Mouse (Mus musculus): Measurements from ENCODE around the gene Clcn2. TPM values are rescaled to one million over a fixed set of nuclear protein-coding genes. Genes with fewer than 3 reads are reported as not detected.
"Not testable (repeated sequence)": the region's sequence is repeated elsewhere in the genome, so short reads cannot be mapped to it uniquely, and the experiment has no call there.

The Clcn2 gene
- total RNA-seq, 4 experiments from 2014 or later, result 83.1 to 103 (median 87.5) TPM

- peak in 1 of 2 experiments; percentile 28 for DNase-seq (ENCODE audit: low spot score in 2 of 2)
Observed at GRCm38 (mm10) chr16:20701729-20702521, 15.6 kb downstream of the Clcn2 start.

GRCm38 (mm10) chr16:20701316-20701715, 16.2 kb downstream of the Clcn2 start:
- DNase-seq (ENCODE audit: low spot score in 2 of 2), result no peak

GRCm38 (mm10) chr16:20700036-20700435, 17.5 kb downstream of the Clcn2 start:
- DNase-seq (ENCODE audit: low spot score in 2 of 2), result peak in 1 of 2 experiments; percentile 28

- no peak for DNase-seq (ENCODE audit: low spot score in 2 of 2)
Observed at GRCm38 (mm10) chr16:20699266-20699665, 18.3 kb downstream of the Clcn2 start.

- peak; percentile 97 to 99 for DNase-seq (ENCODE audit: low spot score in 2 of 2)
Observed at GRCm38 (mm10) chr16:20695622-20696323, 21.8 kb downstream of the Clcn2 start.

- peak; percentile 80 to 85 for DNase-seq (ENCODE audit: low spot score in 2 of 2)
Observed at GRCm38 (mm10) chr16:20694781-20695180, 22.8 kb downstream of the Clcn2 start.

- DNase-seq (ENCODE audit: low spot score in 2 of 2), result peak; percentile 92 to 95
Observed at GRCm38 (mm10) chr16:20693111-20693701, 24.3 kb downstream of the Clcn2 start, which contains the start of gene Fam131a. Gene Fam131a (plus strand): TSS chr16:20693241.

- DNase-seq (ENCODE audit: low spot score in 2 of 2), result peak in 1 of 2 experiments; percentile 15
Observed at GRCm38 (mm10) chr16:20692241-20692965, 25.1 kb downstream of the Clcn2 start.

GRCm38 (mm10) chr16:20691617-20692016, 25.9 kb downstream of the Clcn2 start:
- DNase-seq (ENCODE audit: low spot score in 2 of 2), result no peak

GRCm38 (mm10) chr16:20690774-20691173, 26.8 kb downstream of the Clcn2 start:
- no peak for DNase-seq (ENCODE audit: low spot score in 2 of 2)

GRCm38 (mm10) chr16:20677974-20678675, 39.4 kb downstream of the Clcn2 start:
- peak; percentile 75 to 77 for DNase-seq (ENCODE audit: low spot score in 2 of 2)

GRCm38 (mm10) chr16:20677380-20677779, 40.2 kb downstream of the Clcn2 start:
- DNase-seq (ENCODE audit: low spot score in 2 of 2), result no peak

- no peak for DNase-seq (ENCODE audit: low spot score in 2 of 2)
Observed at GRCm38 (mm10) chr16:20676702-20677101, 40.8 kb downstream of the Clcn2 start.

- no peak for DNase-seq (ENCODE audit: low spot score in 2 of 2)
Observed at GRCm38 (mm10) chr16:20675213-20675612, 42.3 kb downstream of the Clcn2 start.

GRCm38 (mm10) chr16:20673706-20674303, 43.7 kb downstream of the Clcn2 start:
- DNase-seq (ENCODE audit: low spot score in 2 of 2), result no peak

- DNase-seq (ENCODE audit: low spot score in 2 of 2), result peak in 1 of 2 experiments; percentile 19
Observed at GRCm38 (mm10) chr16:20672965-20673705, 44.4 kb downstream of the Clcn2 start.

GRCm38 (mm10) chr16:20672500-20672902, 45.0 kb downstream of the Clcn2 start:
- peak; percentile 93 to 94 for DNase-seq (ENCODE audit: low spot score in 2 of 2)

- no peak for DNase-seq (ENCODE audit: low spot score in 2 of 2)
Observed at GRCm38 (mm10) chr16:20671886-20672285, 45.7 kb downstream of the Clcn2 start.

GRCm38 (mm10) chr16:20670291-20670690, 47.3 kb downstream of the Clcn2 start:
- DNase-seq (ENCODE audit: low spot score in 2 of 2), result no peak

- DNase-seq (ENCODE audit: low spot score in 2 of 2), result not testable (repeated sequence)
Observed at GRCm38 (mm10) chr16:20668013-20668412, 49.5 kb downstream of the Clcn2 start, which contains the start of gene Eif4g1. Gene Eif4g1 (plus strand): TSS chr16:20668313.

All from layer of hippocampus, adult 8-10 months (tissue).